Mouse (Mus musculus): ENCODE data around the gene Atg9a. TPM values are rescaled to one million over a fixed set of nuclear protein-coding genes. Genes with fewer than 3 reads are reported as not detected.

Atg9a gene
- polyA plus RNA-seq, 2 experiments, result 31.5 to 46.1 TPM

DNA sequence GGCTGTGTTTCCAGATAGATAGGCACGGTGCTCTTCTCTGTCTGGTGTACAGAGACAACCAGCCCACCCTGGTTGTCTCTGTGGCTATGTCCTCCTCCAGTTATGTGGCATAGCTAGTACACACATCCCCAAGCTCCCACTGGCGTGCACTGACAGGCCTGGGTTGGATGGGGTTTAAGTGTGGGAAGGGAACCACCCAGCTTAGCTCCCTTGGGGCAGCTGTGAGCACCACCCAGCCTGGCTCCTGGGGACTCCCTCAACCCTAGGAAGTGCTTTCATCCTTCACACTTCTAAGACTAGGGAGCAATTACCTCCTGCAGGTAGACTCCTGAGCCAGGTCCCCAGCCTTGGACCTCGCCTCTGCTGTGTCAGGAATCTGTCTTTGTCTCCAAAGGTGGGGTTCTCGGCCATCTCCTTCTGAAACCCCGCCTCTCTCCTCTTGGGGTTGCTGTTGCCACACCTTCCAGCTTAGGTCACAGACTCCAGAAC lies 39.7 kb upstream of the Atg9a start, which contains the start of gene A630095N17Rik:
Gene A630095N17Rik (minus strand): TSS at position 439 of the 489 bp plus-strand sequence.
- Histone ChIP-seq H3K27ac (replicated peaks; ENCODE audit: low read depth, low read length) (no peak within 1 kb of the TSS), H3K4me3 (replicated peaks; ENCODE audit: low read length) (no peak within 1 kb of the TSS), H3K36me3 (ENCODE audit: control insufficient read depth, insufficient read depth, low read length) (no peaks in the 10 kb centered on the region), H3K9ac (ENCODE audit: low read depth, low read length, severe bottlenecking) (no peak within 1 kb of the TSS), H3K4me2 (replicated peaks; ENCODE audit: low read depth, low read length, severe bottlenecking) (no peak within 1 kb of the TSS), H3K27me3 (ENCODE audit: control insufficient read depth, insufficient read depth, low read length) (no peaks in the 10 kb centered on the region), H3K4me1 (ENCODE audit: control insufficient read depth, insufficient read depth, low read length) (no peaks in the 10 kb centered on the region), H3K9me3 (ENCODE audit: control insufficient read depth, low read length) (no peaks in the 10 kb centered on the region)
- TF ChIP-seq POLR2A (IDR thresholded peaks at IDR 0.05; ENCODE audit: borderline replicate concordance, extremely low read depth, insufficient read depth, insufficient read length), result no peak
- no peak for DNase-seq (ENCODE audit: low spot score)
- WGBS, result 63% methylated on average over 5 of the region's 5 CpGs
- no peak for ATAC-seq (ENCODE audit: low FRiP score, low read depth)

DNA sequence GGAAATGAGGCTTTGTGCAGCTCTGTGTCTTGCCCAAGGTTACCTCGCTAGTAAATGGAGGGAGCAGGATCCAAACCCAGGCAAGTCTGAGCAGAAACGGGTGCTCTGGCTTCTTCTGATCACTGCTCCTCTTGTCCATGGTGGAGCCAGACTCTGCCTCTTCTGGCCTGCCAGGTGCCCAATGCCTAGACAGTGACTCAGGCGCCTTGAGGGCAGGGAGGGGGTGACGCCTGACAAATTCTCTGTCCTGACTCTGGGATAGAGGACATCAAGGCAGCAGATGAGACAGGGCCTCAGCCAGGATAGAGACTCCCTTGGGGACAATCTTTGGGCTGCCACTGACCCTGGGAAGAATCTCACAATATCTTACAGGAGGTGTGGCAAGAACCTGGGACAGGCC lies 39.2 kb upstream of the Atg9a start:
- no peak overlapping the region for H3K4me3 ChIP-seq (replicated peaks; ENCODE audit: low read length)
- no peak for TF ChIP-seq POLR2A (IDR thresholded peaks at IDR 0.05; ENCODE audit: borderline replicate concordance, extremely low read depth, insufficient read depth, insufficient read length)
- H3K36me3 ChIP-seq (ENCODE audit: control insufficient read depth, insufficient read depth, low read length), result no peaks in the 10 kb centered on the region
- no peak for DNase-seq (ENCODE audit: low spot score)
- H3K27ac ChIP-seq (replicated peaks; ENCODE audit: low read depth, low read length), result no peak overlapping the region
- 67% methylated on average over 4 of the region's 4 CpGs for WGBS
- ATAC-seq (ENCODE audit: low FRiP score, low read depth), result no peak
- H3K9me3 ChIP-seq (ENCODE audit: control insufficient read depth, low read length), result no peaks in the 10 kb centered on the region
- H3K27me3 ChIP-seq (ENCODE audit: control insufficient read depth, insufficient read depth, low read length), result no peaks in the 10 kb centered on the region
- no peaks in the 10 kb centered on the region for H3K4me1 ChIP-seq (ENCODE audit: control insufficient read depth, insufficient read depth, low read length)
- H3K4me2 ChIP-seq (replicated peaks; ENCODE audit: low read depth, low read length, severe bottlenecking), result no peak overlapping the region
- no peak overlapping the region for H3K9ac ChIP-seq (ENCODE audit: low read depth, low read length, severe bottlenecking)

- Histone ChIP-seq H3K4me1 (ENCODE audit: control insufficient read depth, insufficient read depth, low read length) (no peaks in the 10 kb centered on the region), H3K4me3 (replicated peaks; ENCODE audit: low read length) (no peak overlapping the region), H3K27me3 (ENCODE audit: control insufficient read depth, insufficient read depth, low read length) (no peaks in the 10 kb centered on the region), H3K27ac (replicated peaks; ENCODE audit: low read depth, low read length) (no peak overlapping the region), H3K4me2 (replicated peaks; ENCODE audit: low read depth, low read length, severe bottlenecking) (no peak overlapping the region), H3K9ac (ENCODE audit: low read depth, low read length, severe bottlenecking) (no peak overlapping the region), H3K9me3 (ENCODE audit: control insufficient read depth, low read length) (no peaks in the 10 kb centered on the region), H3K36me3 (ENCODE audit: control insufficient read depth, insufficient read depth, low read length) (no peaks in the 10 kb centered on the region)
- DNase-seq (ENCODE audit: low spot score), result no peak
- WGBS, result 67% methylated on average over 7 of the region's 7 CpGs
- no peak for ATAC-seq (ENCODE audit: low FRiP score, low read depth)
- no peak for TF ChIP-seq POLR2A (IDR thresholded peaks at IDR 0.05; ENCODE audit: borderline replicate concordance, extremely low read depth, insufficient read depth, insufficient read length)
Observed at GRCm38 (mm10) chr1:75230335-75230994, 38.5 kb upstream of the Atg9a start.

DNA sequence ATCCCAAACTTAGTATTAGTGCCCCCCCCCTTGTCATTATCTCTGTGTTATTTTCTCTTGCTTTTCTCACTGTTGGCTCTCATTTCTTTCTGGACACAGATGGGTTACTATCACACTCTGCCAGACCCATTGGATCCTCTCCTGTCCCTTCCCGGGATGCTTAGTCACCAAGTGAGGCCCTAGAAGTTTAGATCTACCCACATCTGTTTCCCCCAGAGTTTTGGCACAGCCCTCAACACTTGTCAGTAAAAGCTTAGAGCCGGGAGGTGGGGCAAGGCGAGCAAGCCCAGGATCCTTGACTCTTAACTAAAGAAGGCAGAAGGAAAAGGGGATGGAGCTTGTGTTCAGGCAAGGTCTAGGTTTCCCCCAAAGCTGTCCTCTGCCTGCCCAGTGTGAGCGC lies 37.2 kb upstream of the Atg9a start:
- Histone ChIP-seq H3K4me1 (ENCODE audit: control insufficient read depth, insufficient read depth, low read length) (no peaks in the 10 kb centered on the region), H3K27ac (replicated peaks; ENCODE audit: low read depth, low read length) (no peak overlapping the region), H3K9ac (ENCODE audit: low read depth, low read length, severe bottlenecking) (no peak overlapping the region), H3K4me3 (replicated peaks; ENCODE audit: low read length) (no peak overlapping the region), H3K4me2 (replicated peaks; ENCODE audit: low read depth, low read length, severe bottlenecking) (no peak overlapping the region), H3K9me3 (ENCODE audit: control insufficient read depth, low read length) (no peaks in the 10 kb centered on the region), H3K27me3 (ENCODE audit: control insufficient read depth, insufficient read depth, low read length) (no peaks in the 10 kb centered on the region), H3K36me3 (ENCODE audit: control insufficient read depth, insufficient read depth, low read length) (no peaks in the 10 kb centered on the region)
- ATAC-seq (ENCODE audit: low FRiP score, low read depth) (no peak), DNase-seq (ENCODE audit: low spot score) (no peak)
- WGBS, result 79% methylated on average over 4 of the region's 4 CpGs
- no peak for TF ChIP-seq POLR2A (IDR thresholded peaks at IDR 0.05; ENCODE audit: borderline replicate concordance, extremely low read depth, insufficient read depth, insufficient read length)

- TF ChIP-seq POLR2A (IDR thresholded peaks at IDR 0.05; ENCODE audit: borderline replicate concordance, extremely low read depth, insufficient read depth, insufficient read length), result no peak
- H3K9me3 ChIP-seq (ENCODE audit: control insufficient read depth, low read length), result no peaks in the 10 kb centered on the region
- H3K9ac ChIP-seq (ENCODE audit: low read depth, low read length, severe bottlenecking), result no peak overlapping the region
- no peak overlapping the region for H3K4me3 ChIP-seq (replicated peaks; ENCODE audit: low read length)
- no peak overlapping the region for H3K27ac ChIP-seq (replicated peaks; ENCODE audit: low read depth, low read length)
- H3K4me1 ChIP-seq (ENCODE audit: control insufficient read depth, insufficient read depth, low read length), result no peaks in the 10 kb centered on the region
- H3K27me3 ChIP-seq (ENCODE audit: control insufficient read depth, insufficient read depth, low read length), result no peaks in the 10 kb centered on the region
- H3K36me3 ChIP-seq (ENCODE audit: control insufficient read depth, insufficient read depth, low read length), result no peaks in the 10 kb centered on the region
- ATAC-seq (ENCODE audit: low FRiP score, low read depth), result no peak
- no peak for DNase-seq (ENCODE audit: low spot score)
- H3K4me2 ChIP-seq (replicated peaks; ENCODE audit: low read depth, low read length, severe bottlenecking), result no peak overlapping the region
- 65% methylated on average over 1 of the region's 1 CpGs for WGBS
Observed at GRCm38 (mm10) chr1:75227653-75228052, 35.7 kb upstream of the Atg9a start.
